Mouse (Mus musculus) heart, adult 2 months (tissue): ENCODE measurements around the gene Entpd7.

Source experiments
- CTCF ChIP-seq: fragments of 200-600 bp; IDR thresholded peaks from 2 replicates; pipeline ENCODE4 v1.8.1; 2022; ENCODE audit warnings: antibody characterized with exemption, mild to moderate bottlenecking, moderate library complexity
- EP300 ChIP-seq: fragments of 200-500 bp; IDR thresholded peaks from 2 replicates; pipeline ENCODE4 v1.6.1; 2011; ENCODE audit warnings: low read depth, low read length, control low read depth; ENCODE audit not compliant: insufficient read depth
- POLR2A ChIP-seq: fragments of 200-500 bp; IDR thresholded peaks from 2 replicates; pipeline ENCODE4 v1.6.1; 2011; ENCODE audit warnings: mild to moderate bottlenecking, low read depth, low read length, control low read depth; ENCODE audit not compliant: insufficient read depth

GRCm38 (mm10) chr19:43675525-43676400 lies 13.7 kb upstream of the Entpd7 start:
- TF ChIP-seq POLR2A (0 out of 2 replicates have a peak, but pooled peaks have one; percentile 15), EP300 (0 out of 2 replicates have a peak, but pooled peaks have one; percentile 5), CTCF (no peak; the same call in 1 of the 2 replicates)
